Mouse (Mus musculus) urinary bladder, postnatal 14 days (tissue): ENCODE measurements around the gene Thap3.

ENCODE experiments used
- DNase-seq: peaks from one replicate; pipeline ENCODE4 v3.0.0; 2021; ENCODE audit warnings: low spot score

Thap3 gene

GRCm38 (mm10) chr4:152009076-152010051, 20.6 kb upstream of the Thap3 start:
- peak; percentile 54 for DNase-seq

GRCm38 (mm10) chr4:152008622-152009075, 19.9 kb upstream of the Thap3 start, which contains the start of gene Klhl21:
TSS of gene Klhl21 (plus strand) at chr4:152008803.
- peak; percentile 96 for DNase-seq

- DNase-seq = no peak
Observed at GRCm38 (mm10) chr4:152008148-152008500, 19.3 kb upstream of the Thap3 start.

GRCm38 (mm10) chr4:152007481-152008147, 18.8 kb upstream of the Thap3 start:
- DNase-seq = peak; percentile 49

- no peak for DNase-seq
Observed at GRCm38 (mm10) chr4:152006812-152007211, 18.0 kb upstream of the Thap3 start.

- no peak for DNase-seq
Observed at GRCm38 (mm10) chr4:152006137-152006536, 17.3 kb upstream of the Thap3 start.

- DNase-seq = no peak
Observed at GRCm38 (mm10) chr4:152002063-152002462, 13.3 kb upstream of the Thap3 start.

GRCm38 (mm10) chr4:152001335-152001734, 12.5 kb upstream of the Thap3 start:
- no peak for DNase-seq

GRCm38 (mm10) chr4:152000906-152001305, 12.1 kb upstream of the Thap3 start:
- DNase-seq = no peak

- no peak for DNase-seq
Observed at GRCm38 (mm10) chr4:151999481-151999880, 10.7 kb upstream of the Thap3 start.

- DNase-seq = no peak
Observed at GRCm38 (mm10) chr4:151997701-151998100, 8.9 kb upstream of the Thap3 start.

GRCm38 (mm10) chr4:151996951-151997222, 8.1 kb upstream of the Thap3 start:
- DNase-seq = no peak

GRCm38 (mm10) chr4:151996173-151996950, 7.6 kb upstream of the Thap3 start, which contains the start of gene Phf13:
TSS of gene Phf13 (minus strand) at chr4:151996258.
- peak; percentile 99 for DNase-seq

- peak; percentile 42 for DNase-seq
Observed at GRCm38 (mm10) chr4:151995371-151996172, 6.8 kb upstream of the Thap3 start.

- DNase-seq = peak; percentile 43
Observed at GRCm38 (mm10) chr4:151994228-151995171, 5.7 kb upstream of the Thap3 start.

- DNase-seq = no peak
Observed at GRCm38 (mm10) chr4:151993035-151993434, 4.2 kb upstream of the Thap3 start.

GRCm38 (mm10) chr4:151992091-151992490, 3.3 kb upstream of the Thap3 start:
- DNase-seq = no peak

GRCm38 (mm10) chr4:151989110-151989488, 302 bp upstream of the Thap3 start:
- no peak for DNase-seq

- no peak for DNase-seq
Observed at GRCm38 (mm10) chr4:151988014-151988341, 819 bp downstream of the Thap3 start.

GRCm38 (mm10) chr4:151986650-151987049, 2.1 kb downstream of the Thap3 start:
- DNase-seq = no peak

GRCm38 (mm10) chr4:151985886-151986285, 2.9 kb downstream of the Thap3 start:
- DNase-seq = peak; percentile 31
